ENCODE assay signal across 9 mouse cellular contexts in genomic region chr2:29731545-29731944, GRCm38 (mm10). TPM values are rescaled to one million over a fixed set of nuclear protein-coding genes. Genes with fewer than 3 reads are reported as not detected.
A peak's percentile ranks its signal among the peaks of the same experiment; 100 is the strongest.
DNase-seq lines count a peak whose midpoint lies in the region; ATAC-seq and TF ChIP-seq lines count a peak whose summit lies in the region.
"Had no signal": no experiment of that assay in that cellular context is flagged by ENCODE, and none has a peak within 500 bp of the region (broad histone marks: within the 10 kb centered on the region; RNA-seq: fewer than 3 reads in every experiment).

No protein-coding gene starts in this region.

- H3K27me3 ChIP-seq in hindbrain, postnatal 0 days (ENCODE audit: insufficient read depth, low read length): no peaks in the 10 kb centered on the region
- no peaks in the 10 kb centered on the region for H3K27me3 ChIP-seq in hindbrain, embryonic 11.5 days (ENCODE audit: control insufficient read depth, insufficient read depth, low read length)
- no peaks in the 10 kb centered on the region for H3K27me3 ChIP-seq in embryonic facial prominence, embryonic 14.5 days (replicated peaks; ENCODE audit: control insufficient read depth, insufficient read depth, low read length)
- no peaks in the 10 kb centered on the region for H3K27me3 ChIP-seq in liver, embryonic 12.5 days (replicated peaks)
- no peaks in the 10 kb centered on the region for H3K27me3 ChIP-seq in midbrain, embryonic 14.5 days (ENCODE audit: control insufficient read depth, insufficient read depth, low read length)

- no peak overlapping the region for H3K9ac ChIP-seq in hindbrain, postnatal 0 days (replicated peaks; ENCODE audit: low read length)
- H3K9ac ChIP-seq in hindbrain, embryonic 11.5 days (ENCODE audit: low read depth, low read length): no peak overlapping the region
- H3K9ac ChIP-seq in embryonic facial prominence, embryonic 14.5 days (ENCODE audit: low read depth, low read length): no peak overlapping the region
- H3K9ac ChIP-seq in liver, embryonic 12.5 days: no peak overlapping the region
- no peak overlapping the region for H3K9ac ChIP-seq in midbrain, embryonic 14.5 days (replicated peaks; ENCODE audit: low read length)

- H3K4me1 ChIP-seq in hindbrain, postnatal 0 days (ENCODE audit: insufficient read depth, low read length): no peaks in the 10 kb centered on the region
- H3K4me1 ChIP-seq in hindbrain, embryonic 11.5 days (replicated peaks; ENCODE audit: control insufficient read depth, insufficient read depth, low read length): no peaks in the 10 kb centered on the region
- H3K4me1 ChIP-seq in embryonic facial prominence, embryonic 14.5 days (ENCODE audit: control insufficient read depth, insufficient read depth, low read length): no peaks in the 10 kb centered on the region
- 0 out of 2 replicates have a peak, but pooled peaks cover 3% of the 10 kb centered on the region for H3K4me1 ChIP-seq in liver, embryonic 12.5 days
- no peaks in the 10 kb centered on the region for H3K4me1 ChIP-seq in midbrain, embryonic 14.5 days (ENCODE audit: control insufficient read depth, insufficient read depth, low read length)

- TF ChIP-seq CTCF in hindbrain, postnatal 0 days (IDR thresholded peaks at IDR 0.05; ENCODE audit: low read depth): peak; percentile 56

- no peak overlapping the region for H3K4me2 ChIP-seq in hindbrain, postnatal 0 days (ENCODE audit: low read depth, low read length)
- no peak overlapping the region for H3K4me2 ChIP-seq in hindbrain, embryonic 11.5 days (replicated peaks; ENCODE audit: low read depth, low read length)
- no peak overlapping the region for H3K4me2 ChIP-seq in embryonic facial prominence, embryonic 14.5 days (ENCODE audit: low read depth, low read length)
- no peak overlapping the region for H3K4me2 ChIP-seq in liver, embryonic 12.5 days
- no peak overlapping the region for H3K4me2 ChIP-seq in midbrain, embryonic 14.5 days (ENCODE audit: low read length)

- H3K9me3 ChIP-seq in hindbrain, postnatal 0 days (ENCODE audit: low read length): no peaks in the 10 kb centered on the region
- H3K9me3 ChIP-seq in hindbrain, embryonic 11.5 days (ENCODE audit: control insufficient read depth, low read length): no peaks in the 10 kb centered on the region
- no peaks in the 10 kb centered on the region for H3K9me3 ChIP-seq in embryonic facial prominence, embryonic 14.5 days (ENCODE audit: control insufficient read depth, low read length)
- H3K9me3 ChIP-seq in liver, embryonic 12.5 days (replicated peaks): no peaks in the 10 kb centered on the region
- no peaks in the 10 kb centered on the region for H3K9me3 ChIP-seq in midbrain, embryonic 14.5 days (ENCODE audit: control insufficient read depth, low read length)

- no peak overlapping the region for H3K27ac ChIP-seq in hindbrain, postnatal 0 days
- H3K27ac ChIP-seq in hindbrain, embryonic 11.5 days (ENCODE audit: low read depth, low read length): no peak overlapping the region
- H3K27ac ChIP-seq in embryonic facial prominence, embryonic 14.5 days (replicated peaks; ENCODE audit: low read depth, low read length): no peak overlapping the region
- H3K27ac ChIP-seq in liver, embryonic 12.5 days: no peak overlapping the region
- no peak overlapping the region for H3K27ac ChIP-seq in midbrain, embryonic 14.5 days (replicated peaks; ENCODE audit: low read depth, low read length)

- ATAC-seq in hindbrain, postnatal 0 days: no peak
- ATAC-seq in hindbrain, embryonic 11.5 days (ENCODE audit: low FRiP score): no peak
- peak; percentile 58; the same call in 1 of the 2 replicates for ATAC-seq in embryonic facial prominence, embryonic 14.5 days (ENCODE audit: low read depth)
- peak; percentile 42 for ATAC-seq in liver, embryonic 12.5 days
- no peak for ATAC-seq in midbrain, embryonic 14.5 days (ENCODE audit: low FRiP score, low TSS enrichment)

- DNase-seq in hindbrain, postnatal 0 days (ENCODE audit: low spot score): peak; percentile 24
- no peak for DNase-seq in hindbrain, embryonic 11.5 days (ENCODE audit: low spot score)
- peak; percentile 68 for DNase-seq in NIH3T3 (ENCODE audit: low read depth)
- no peak for DNase-seq in embryonic facial prominence, embryonic 14.5 days (ENCODE audit: low spot score)
- DNase-seq in spleen, postnatal 36 days (ENCODE audit: low spot score in 2 of 2): peak; percentile 36
- DNase-seq in left cerebral cortex, adult 11 months (ENCODE audit: low spot score): no peak
- no peak for DNase-seq in midbrain, embryonic 14.5 days

- H3K36me3 ChIP-seq in hindbrain, postnatal 0 days (ENCODE audit: insufficient read depth, low read length): peaks cover 78% of the 10 kb centered on the region
- H3K36me3 ChIP-seq in hindbrain, embryonic 11.5 days (ENCODE audit: control insufficient read depth, insufficient read depth, low read length): peaks cover 10% of the 10 kb centered on the region; the same call in 1 of the 2 replicates
- H3K36me3 ChIP-seq in embryonic facial prominence, embryonic 14.5 days (ENCODE audit: control insufficient read depth, insufficient read depth, low read length): peaks cover 85% of the 10 kb centered on the region
- peaks cover 98% of the 10 kb centered on the region for H3K36me3 ChIP-seq in liver, embryonic 12.5 days
- H3K36me3 ChIP-seq in midbrain, embryonic 14.5 days (ENCODE audit: control insufficient read depth, insufficient read depth, low read length): peaks cover 93% of the 10 kb centered on the region

- 73% methylated on average over 3 of the region's 3 CpGs for WGBS in hindbrain, postnatal 0 days
- WGBS in hindbrain, embryonic 11.5 days: 83% methylated on average over 3 of the region's 3 CpGs
- WGBS in embryonic facial prominence, embryonic 14.5 days: 64% methylated on average over 3 of the region's 3 CpGs
- WGBS in liver, embryonic 12.5 days (ENCODE audit: insufficient replicate concordance): 53% methylated on average over 3 of the region's 3 CpGs
- 81% methylated on average over 3 of the region's 3 CpGs for WGBS in midbrain, embryonic 14.5 days

- no peak overlapping the region for H3K4me3 ChIP-seq in hindbrain, postnatal 0 days (ENCODE audit: low read length)
- no peak overlapping the region for H3K4me3 ChIP-seq in hindbrain, embryonic 11.5 days (ENCODE audit: low read depth, low read length)
- H3K4me3 ChIP-seq in embryonic facial prominence, embryonic 14.5 days (ENCODE audit: low read depth, low read length): no peak overlapping the region
- no peak overlapping the region for H3K4me3 ChIP-seq in liver, embryonic 12.5 days
- no peak overlapping the region for H3K4me3 ChIP-seq in midbrain, embryonic 14.5 days (replicated peaks; ENCODE audit: low read depth, low read length)

RNA-seq across cellular contexts. Expression of gene Gm13420, which starts 19.9 kb away (rescaled TPM):
- 2.6 TPM in 1 of 2 replicates, not detected in the other for total RNA-seq in hindbrain, postnatal 0 days (2014; rRNA removed)
- 0.33 and 0.56 TPM in 2 replicates for polyA plus RNA-seq in hindbrain, postnatal 0 days (2015; fragmentation: Nextera tagmentation; extraction: Ambion mirVana)
- not detected in 2 replicates for polyA plus RNA-seq in hindbrain, embryonic 11.5 days (2014; fragmentation: Nextera tagmentation; extraction: Ambion mirVana)
- polyA plus RNA-seq in embryonic facial prominence, embryonic 14.5 days (2014; fragmentation: Nextera tagmentation; extraction: Ambion mirVana): not detected in 2 replicates
- polyA plus RNA-seq in liver, embryonic 12.5 days (2016; fragmentation: Nextera tagmentation; extraction: Ambion mirVana): 0.28 and 0.41 TPM in 2 replicates
- not detected in 2 replicates for polyA plus RNA-seq in midbrain, embryonic 14.5 days (2014; fragmentation: Nextera tagmentation; extraction: Ambion mirVana)

RNA-seq across cellular contexts. Expression of gene Gm13547, which starts 27.6 kb away (rescaled TPM):
- not detected in 2 replicates for total RNA-seq in hindbrain, postnatal 0 days (2014; rRNA removed)
- polyA plus RNA-seq in hindbrain, postnatal 0 days (2015; fragmentation: Nextera tagmentation; extraction: Ambion mirVana): 0.48 and 0.59 TPM in 2 replicates
- not detected in 2 replicates for polyA plus RNA-seq in hindbrain, embryonic 11.5 days (2014; fragmentation: Nextera tagmentation; extraction: Ambion mirVana)
- 1.0 TPM in 1 of 2 replicates, not detected in the other for polyA plus RNA-seq in embryonic facial prominence, embryonic 14.5 days (2014; fragmentation: Nextera tagmentation; extraction: Ambion mirVana)
- not detected in 2 replicates for polyA plus RNA-seq in liver, embryonic 12.5 days (2016; fragmentation: Nextera tagmentation; extraction: Ambion mirVana)
- not detected in 2 replicates for polyA plus RNA-seq in midbrain, embryonic 14.5 days (2014; fragmentation: Nextera tagmentation; extraction: Ambion mirVana)
- polyA plus RNA-seq: limb, embryonic 14.5 days had no signal

RNA-seq across cellular contexts. Expression of gene Coq4, which starts 55.7 kb away (rescaled TPM):
- 52.0 and 58.2 TPM in 2 replicates for total RNA-seq in hindbrain, postnatal 0 days (2014; rRNA removed)
- polyA plus RNA-seq in hindbrain, postnatal 0 days (2015; fragmentation: Nextera tagmentation; extraction: Ambion mirVana): 32.5 and 35.8 TPM in 2 replicates
- polyA plus RNA-seq in hindbrain, embryonic 11.5 days (2014; fragmentation: Nextera tagmentation; extraction: Ambion mirVana): 37.7 and 39.7 TPM in 2 replicates
- polyA plus RNA-seq in embryonic facial prominence, embryonic 14.5 days (2014; fragmentation: Nextera tagmentation; extraction: Ambion mirVana): 26.3 and 29.4 TPM in 2 replicates
- polyA plus RNA-seq in liver, embryonic 12.5 days (2016; fragmentation: Nextera tagmentation; extraction: Ambion mirVana): 21.5 and 21.8 TPM in 2 replicates
- polyA plus RNA-seq in midbrain, embryonic 14.5 days (2014; fragmentation: Nextera tagmentation; extraction: Ambion mirVana): 37.6 and 38.3 TPM in 2 replicates

RNA-seq across cellular contexts. Expression of gene Trub2, which starts 56.8 kb away (rescaled TPM):
- 47.4 and 49.9 TPM in 2 replicates for total RNA-seq in hindbrain, postnatal 0 days (2014; rRNA removed)
- polyA plus RNA-seq in hindbrain, postnatal 0 days (2015; fragmentation: Nextera tagmentation; extraction: Ambion mirVana): 32.5 and 34.2 TPM in 2 replicates
- polyA plus RNA-seq in hindbrain, embryonic 11.5 days (2014; fragmentation: Nextera tagmentation; extraction: Ambion mirVana): 30.2 and 32.3 TPM in 2 replicates
- polyA plus RNA-seq in embryonic facial prominence, embryonic 14.5 days (2014; fragmentation: Nextera tagmentation; extraction: Ambion mirVana): 20.4 and 24.4 TPM in 2 replicates
- polyA plus RNA-seq in liver, embryonic 12.5 days (2016; fragmentation: Nextera tagmentation; extraction: Ambion mirVana): 23.7 and 27.6 TPM in 2 replicates
- 28.0 and 28.8 TPM in 2 replicates for polyA plus RNA-seq in midbrain, embryonic 14.5 days (2014; fragmentation: Nextera tagmentation; extraction: Ambion mirVana)

Comparison
In these comparisons a context has a peak if more than half of its experiments do, and no peak if none do; other contexts are left out.
1. DNase-seq: peak in hindbrain, postnatal 0 days (single experiment), NIH3T3 (single experiment) and spleen, postnatal 36 days (2 of 2); none in hindbrain, embryonic 11.5 days (single experiment), embryonic facial prominence, embryonic 14.5 days (single experiment), left cerebral cortex, adult 11 months (single experiment) and midbrain, embryonic 14.5 days (single experiment).
2. ATAC-seq: peak in embryonic facial prominence, embryonic 14.5 days (single experiment) and liver, embryonic 12.5 days (single experiment); none in hindbrain, postnatal 0 days (single experiment), hindbrain, embryonic 11.5 days (single experiment) and midbrain, embryonic 14.5 days (single experiment).